Comparison of ENCODE assay signal across 25 mouse cellular contexts in genomic region chr9:86099325-86099724, GRCm38 (mm10).
"Had no signal": no experiment of that assay in that cellular context is flagged by ENCODE, and none has a peak within 500 bp of the region (broad histone marks: within the 10 kb centered on the region; RNA-seq: fewer than 3 reads in every experiment).

No protein-coding gene starts in this region.

- H3K27me3 ChIP-seq: embryonic facial prominence, embryonic 12.5 days; embryonic facial prominence, embryonic 13.5 days; embryonic facial prominence, embryonic 15.5 days; forebrain, embryonic 12.5 days; forebrain, embryonic 13.5 days; forebrain, embryonic 15.5 days had no signal

- H3K9ac ChIP-seq: embryonic facial prominence, embryonic 12.5 days; embryonic facial prominence, embryonic 13.5 days; embryonic facial prominence, embryonic 15.5 days; forebrain, embryonic 12.5 days; forebrain, embryonic 13.5 days; forebrain, embryonic 15.5 days; forebrain, postnatal 0 days had no signal

- H3K9me3 ChIP-seq: embryonic facial prominence, embryonic 10.5 days; embryonic facial prominence, embryonic 12.5 days; embryonic facial prominence, embryonic 13.5 days; embryonic facial prominence, embryonic 15.5 days; forebrain, embryonic 10.5 days; forebrain, embryonic 12.5 days; forebrain, embryonic 13.5 days; forebrain, embryonic 15.5 days had no signal

- H3K4me1 ChIP-seq: embryonic facial prominence, embryonic 10.5 days; embryonic facial prominence, embryonic 12.5 days; embryonic facial prominence, embryonic 13.5 days; embryonic facial prominence, embryonic 15.5 days; forebrain, embryonic 10.5 days; forebrain, embryonic 12.5 days; forebrain, embryonic 13.5 days; forebrain, embryonic 15.5 days had no signal

- DNase-seq: cerebellum, adult 9-10 months; cerebellum, adult 9-11 months; cerebellum, postnatal 10 days; cerebellum, postnatal 14 days; cerebellum, postnatal 25 days; cerebellum, postnatal 36 days; embryo, embryonic 11 days; forebrain, postnatal 0 days; gastrocnemius, adult 2 months; gastrocnemius, postnatal 10 days; gastrocnemius, postnatal 14 days; gastrocnemius, postnatal 25 days; gastrocnemius, postnatal 36 days; heart, adult 11 months; heart, adult 18-20 months; heart, adult 2 months had no signal

- H3K36me3 ChIP-seq: embryonic facial prominence, embryonic 10.5 days; embryonic facial prominence, embryonic 12.5 days; embryonic facial prominence, embryonic 13.5 days; embryonic facial prominence, embryonic 15.5 days; forebrain, embryonic 10.5 days; forebrain, embryonic 12.5 days; forebrain, embryonic 15.5 days had no signal

- H3K4me3 ChIP-seq: embryonic facial prominence, embryonic 10.5 days; embryonic facial prominence, embryonic 12.5 days; embryonic facial prominence, embryonic 13.5 days; embryonic facial prominence, embryonic 15.5 days; erythroblast, embryonic 14.5 days; forebrain, embryonic 10.5 days; forebrain, embryonic 12.5 days; forebrain, embryonic 13.5 days; forebrain, embryonic 15.5 days; gastrocnemius, adult 2 months; heart, adult 2 months had no signal

- H3K27ac ChIP-seq: embryonic facial prominence, embryonic 10.5 days; embryonic facial prominence, embryonic 12.5 days; embryonic facial prominence, embryonic 13.5 days; embryonic facial prominence, embryonic 15.5 days; forebrain, embryonic 10.5 days; forebrain, embryonic 12.5 days; forebrain, embryonic 13.5 days; forebrain, embryonic 15.5 days; gastrocnemius, adult 2 months; heart, adult 2 months had no signal

- H3K4me2 ChIP-seq: embryonic facial prominence, embryonic 12.5 days; embryonic facial prominence, embryonic 13.5 days; embryonic facial prominence, embryonic 15.5 days; forebrain, embryonic 12.5 days; forebrain, embryonic 13.5 days; forebrain, embryonic 15.5 days had no signal
